Mouse (Mus musculus) right cerebral cortex, postnatal 14 days (tissue): ENCODE results near the gene Plce1.
"Not testable (repeated sequence)": the region's sequence is repeated elsewhere in the genome, so short reads cannot be mapped to it uniquely, and the experiment has no call there.

Experiments used
- DNase-seq: peaks from one replicate; pipeline ENCODE4 v3.0.0; 2022

Plce1 gene

DNA sequence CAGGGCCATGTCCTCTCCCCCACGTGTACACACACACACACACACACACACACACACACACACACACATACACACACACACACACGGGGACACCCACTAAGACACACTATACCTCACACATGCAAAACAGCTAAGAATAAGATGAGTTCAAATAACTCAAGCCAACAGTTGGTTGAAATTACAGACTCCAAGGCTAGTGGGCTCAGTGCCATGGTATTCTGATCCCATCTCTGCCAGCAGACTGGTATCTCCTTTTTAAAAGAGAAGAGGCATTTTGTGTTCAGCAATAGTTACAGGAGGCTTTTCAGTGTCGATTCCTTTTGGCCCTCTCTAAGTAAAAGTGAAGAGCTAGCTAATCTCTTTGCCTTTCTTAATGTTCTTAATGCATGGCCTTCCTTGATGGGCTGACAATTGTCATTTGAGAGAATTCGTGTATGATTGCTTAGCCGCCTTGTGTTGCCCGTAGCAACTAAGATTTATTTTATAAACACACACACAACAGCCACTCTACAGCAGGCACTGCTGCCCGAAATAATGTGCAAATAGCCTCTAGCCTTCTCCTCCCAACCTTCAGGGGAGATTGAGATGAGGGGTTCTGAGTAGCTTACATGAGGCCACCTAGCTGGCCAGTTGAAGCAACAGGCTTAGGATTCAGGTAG lies 111.8 kb downstream of the Plce1 start:
- DNase-seq: no peak

DNA sequence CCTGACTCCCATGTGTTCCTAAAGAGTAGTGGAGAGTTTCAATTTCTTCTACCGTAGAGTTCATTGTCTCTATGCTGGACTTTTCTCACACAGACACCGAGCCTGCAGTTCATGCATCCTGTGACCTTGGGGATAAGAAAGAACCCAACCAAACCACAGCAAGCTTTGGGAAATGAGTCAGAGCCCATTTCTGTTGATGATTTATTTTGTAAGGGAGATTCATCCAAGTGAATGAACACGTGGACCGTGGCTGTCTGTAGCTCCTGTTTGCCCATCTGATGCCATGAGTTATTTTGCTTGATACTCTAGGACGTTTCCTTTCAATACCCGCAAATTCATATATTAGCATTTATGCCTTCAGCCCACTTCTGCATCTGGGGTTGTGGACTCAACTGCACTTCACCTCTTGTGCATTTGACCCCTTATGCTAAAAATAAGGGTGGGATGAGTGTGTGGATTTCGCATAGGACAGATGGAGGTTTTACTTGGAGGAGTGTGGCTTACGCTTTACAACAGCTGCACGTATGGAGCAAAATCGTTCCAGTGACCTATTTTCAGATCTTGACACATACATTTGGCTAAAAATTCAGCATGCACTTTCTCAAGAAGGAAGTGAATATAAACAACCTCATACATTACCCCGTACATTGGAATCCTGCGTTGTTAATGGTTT lies 112.5 kb downstream of the Plce1 start:
- DNase-seq: no peak

DNA sequence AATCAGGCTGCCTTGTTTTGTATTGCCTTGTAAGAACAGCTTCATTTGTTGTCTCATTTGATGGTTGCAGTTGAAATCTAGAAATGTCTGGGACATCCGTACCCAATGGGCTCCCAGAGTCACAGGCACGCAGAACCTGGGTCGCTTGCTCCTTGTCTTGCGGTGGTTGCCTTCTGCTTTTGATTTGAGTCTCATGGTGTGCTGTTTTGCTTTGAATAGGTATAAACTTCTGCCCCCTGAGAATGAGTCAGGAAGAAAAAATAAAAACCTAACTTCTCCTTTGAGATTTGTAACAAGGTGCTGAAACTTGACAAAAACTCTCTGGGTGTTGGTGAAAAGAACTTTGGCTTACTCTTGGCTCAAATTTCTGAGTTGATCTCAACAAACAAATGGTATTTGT lies 115.2 kb downstream of the Plce1 start:
- DNase-seq: no peak

DNA sequence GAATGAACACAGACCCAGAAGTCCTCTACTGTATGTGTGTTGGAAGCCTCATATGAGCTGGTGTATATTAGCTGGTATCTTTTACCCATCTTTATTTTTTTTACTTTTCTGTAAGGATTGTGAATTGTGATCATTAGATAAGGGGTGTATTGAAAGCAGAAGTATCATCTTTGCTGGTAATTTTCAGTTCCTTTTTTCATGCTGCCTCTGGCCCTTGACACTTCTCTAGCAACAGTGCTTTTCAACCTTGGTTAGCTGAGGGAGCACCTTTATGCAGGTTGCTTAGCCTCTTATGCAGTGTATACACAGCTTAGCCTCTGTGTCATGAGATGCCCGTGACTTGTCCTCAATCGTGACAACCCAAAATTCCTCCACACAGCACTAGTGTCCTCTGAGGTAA lies 116.5 kb downstream of the Plce1 start:
- no peak for DNase-seq

DNA sequence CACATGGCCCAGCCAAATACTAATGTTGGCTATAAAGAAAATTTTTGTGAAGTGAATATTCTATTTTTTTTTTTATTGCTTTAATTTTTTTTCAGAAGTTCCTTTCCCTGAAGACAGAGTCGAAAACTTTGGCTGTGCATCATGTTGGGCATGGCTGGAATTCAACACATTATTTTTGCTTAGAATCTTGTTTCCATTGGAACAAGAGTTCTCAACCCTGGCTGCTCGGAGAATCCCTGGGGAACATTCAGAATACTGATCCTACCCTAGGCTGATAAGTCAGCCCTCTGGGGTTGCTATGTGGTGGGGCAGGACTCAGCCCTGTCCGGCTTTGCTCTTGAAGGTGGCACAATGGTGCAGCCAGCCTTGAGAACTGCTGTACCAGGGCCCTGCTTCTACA lies 118.1 kb downstream of the Plce1 start:
- no peak for DNase-seq

DNA sequence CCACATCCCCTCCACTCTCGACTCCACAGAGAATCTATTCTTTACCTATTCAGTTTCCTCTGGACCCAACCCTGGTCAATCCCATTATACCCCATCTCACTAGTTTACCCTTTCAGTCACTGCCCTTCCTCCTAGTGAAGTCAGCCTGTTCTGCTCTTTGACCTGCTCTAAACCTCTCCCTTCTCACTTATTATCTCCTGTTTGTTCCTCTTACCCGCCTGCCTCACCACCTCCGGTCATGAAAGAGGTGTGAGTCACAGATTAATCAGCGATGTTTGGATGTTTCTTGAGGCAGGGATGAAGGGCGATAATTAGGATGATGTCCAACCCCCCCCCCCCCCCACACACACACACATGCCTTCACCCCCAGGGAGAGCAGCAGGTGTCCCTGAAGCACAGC lies 120.2 kb downstream of the Plce1 start:
- DNase-seq: no peak

DNA sequence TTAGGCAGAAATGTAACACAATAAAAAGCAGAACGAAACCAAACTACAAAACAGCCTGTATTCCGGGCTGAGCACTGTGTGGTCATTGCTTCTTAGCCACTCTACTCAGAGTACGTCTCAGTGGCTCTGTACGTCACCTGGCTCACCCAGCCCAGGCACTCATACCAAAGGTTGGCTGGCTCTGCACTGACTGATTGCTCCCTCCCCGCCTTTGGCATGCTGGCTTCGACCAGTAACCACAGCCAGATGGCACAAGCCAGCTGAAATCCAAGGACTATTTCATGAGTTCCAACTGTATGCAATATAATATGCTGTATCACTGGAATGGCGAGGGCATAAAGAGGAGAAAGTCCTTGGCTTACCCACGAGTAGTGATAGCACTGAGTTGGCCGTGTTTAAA lies 121.9 kb downstream of the Plce1 start:
- DNase-seq: no peak

DNA sequence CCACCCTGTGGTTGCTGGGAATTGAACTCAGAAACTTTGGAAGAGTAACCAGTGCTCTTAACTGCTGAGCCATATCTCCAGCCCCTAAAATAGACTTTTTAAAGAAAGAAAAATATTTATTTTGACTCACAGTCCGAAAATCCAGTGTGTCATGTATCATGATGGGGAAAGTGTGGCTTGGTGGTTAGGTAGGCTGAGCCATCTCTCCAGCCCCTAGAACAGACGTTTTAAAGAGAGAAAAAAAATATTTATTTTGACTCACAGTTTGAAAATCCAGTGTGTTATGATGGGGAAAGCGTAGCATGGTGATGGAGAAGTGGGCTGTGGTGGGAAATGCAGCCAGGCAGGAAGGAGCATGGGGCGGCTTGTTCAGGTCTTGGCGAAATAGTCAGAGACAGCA lies 126.3 kb downstream of the Plce1 start:
- no peak for DNase-seq

DNA sequence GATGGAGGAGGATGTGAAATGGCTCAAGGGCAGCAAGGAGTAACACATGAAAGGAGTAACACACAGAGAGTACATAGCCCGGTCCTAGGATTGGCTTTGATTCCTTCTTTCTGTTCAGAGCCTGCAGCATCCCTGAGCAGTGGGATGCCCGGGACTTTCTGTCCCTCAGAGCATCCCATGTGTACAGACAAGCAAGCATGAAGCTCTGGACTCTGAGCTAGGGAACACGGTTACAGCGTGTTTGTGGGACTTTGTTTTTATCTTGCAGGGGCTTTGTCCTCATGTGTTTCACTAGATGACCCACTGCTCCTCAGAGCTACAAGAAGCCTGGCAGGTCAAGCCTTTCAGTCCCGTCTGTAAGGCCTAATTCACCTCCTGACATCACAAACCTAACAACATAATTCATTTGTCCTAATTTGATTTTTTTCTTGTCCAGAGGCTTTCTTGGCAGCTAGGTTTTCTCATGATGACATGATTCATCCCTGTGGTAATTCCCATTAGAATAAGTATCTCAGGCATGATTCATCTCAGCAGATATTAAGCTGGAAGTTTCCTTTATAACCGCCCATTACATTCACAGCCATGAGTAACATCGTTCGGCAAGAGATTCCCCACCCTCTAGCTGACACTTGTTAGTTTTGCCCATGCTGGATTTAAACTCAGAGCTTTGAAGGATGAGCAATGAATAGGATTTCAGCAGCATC lies 128.2 kb downstream of the Plce1 start:
- no peak for DNase-seq

DNA sequence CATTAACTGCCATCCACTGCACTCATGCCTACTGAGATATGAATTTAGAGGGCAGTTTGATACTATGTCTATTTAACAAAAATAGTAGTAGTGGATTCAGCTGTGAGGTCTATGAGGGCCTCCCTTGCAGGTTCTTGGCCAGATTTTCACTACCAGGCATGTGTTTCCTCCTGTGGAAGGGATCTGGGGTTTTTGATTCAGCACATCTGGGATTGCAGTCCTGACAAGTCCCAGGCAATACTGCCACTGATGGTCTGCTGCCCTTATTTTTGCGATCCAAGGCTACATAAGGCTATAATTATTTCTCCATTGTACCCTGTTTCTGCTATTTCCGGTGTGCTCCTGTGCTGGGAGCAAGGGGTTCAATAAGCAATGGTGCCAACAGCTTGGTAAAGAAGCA lies 129.4 kb downstream of the Plce1 start:
- no peak for DNase-seq

DNA sequence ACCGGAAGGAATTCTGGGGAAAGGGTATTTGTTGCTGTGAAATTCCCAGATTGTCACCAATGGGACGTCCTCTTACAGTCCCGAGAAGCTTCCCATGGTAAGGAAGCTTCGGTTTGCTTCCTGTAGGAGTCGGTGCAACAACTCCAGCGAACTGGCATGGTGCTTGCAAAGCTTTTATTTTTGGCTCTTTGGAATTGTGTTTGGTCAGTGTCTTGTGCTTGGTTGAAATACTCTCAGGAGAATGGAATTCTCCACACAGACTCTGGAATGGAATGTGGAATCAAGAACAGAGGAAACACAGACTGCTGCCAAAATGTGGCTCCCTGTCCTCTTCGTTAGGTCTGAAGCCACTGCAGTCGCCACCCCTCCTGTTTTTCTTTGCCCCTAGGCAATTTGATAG lies 129.9 kb downstream of the Plce1 start:
- DNase-seq: no peak

DNA sequence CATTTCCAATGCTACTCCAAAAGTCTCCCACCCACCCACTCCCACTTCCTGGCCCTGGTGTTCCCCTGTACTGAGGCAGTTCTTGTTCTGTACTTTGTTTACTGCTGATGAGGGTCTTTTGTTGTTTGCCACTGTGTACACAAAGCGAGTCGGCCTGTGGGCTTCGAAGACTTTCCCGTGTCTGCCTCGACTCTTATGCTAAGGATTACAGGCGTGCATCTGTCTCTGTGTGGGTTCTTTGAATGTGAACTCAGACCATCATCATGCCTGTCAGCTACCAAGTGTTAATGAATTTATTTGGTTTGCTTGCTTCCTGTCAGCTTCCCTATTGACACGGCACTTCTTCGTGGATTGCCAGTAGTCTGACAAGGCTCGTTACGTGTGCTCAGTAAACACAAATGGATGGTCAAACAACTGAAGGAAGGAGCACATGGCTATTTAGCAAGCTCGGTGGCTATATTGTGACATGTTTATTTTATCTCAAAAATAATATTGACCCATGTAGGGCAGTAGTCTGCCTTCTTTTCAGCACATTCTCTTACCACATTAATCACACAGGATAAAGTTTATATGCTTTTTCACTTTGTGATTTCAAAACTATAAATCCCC lies 133.3 kb downstream of the Plce1 start:
- no peak for DNase-seq

DNA sequence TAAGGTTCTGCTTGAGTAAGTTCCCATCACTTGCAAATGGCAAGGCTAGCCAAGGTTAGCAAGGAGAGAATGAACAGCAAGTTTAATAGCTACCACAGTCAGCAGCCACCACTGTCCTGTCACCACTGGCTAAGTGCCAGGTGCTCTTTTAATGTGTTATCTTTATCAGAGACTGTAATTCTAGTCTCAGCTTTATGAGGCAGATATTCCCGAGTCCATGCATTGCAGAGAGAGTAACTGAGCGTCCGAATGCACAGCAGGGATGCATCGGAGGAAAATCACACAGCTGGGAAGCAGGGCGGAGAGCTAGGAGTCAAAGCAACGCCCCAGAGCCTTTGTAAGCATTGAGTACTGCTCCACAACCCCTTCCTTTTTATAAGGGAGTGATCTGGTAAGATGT lies 134.4 kb downstream of the Plce1 start:
- no peak for DNase-seq

DNA sequence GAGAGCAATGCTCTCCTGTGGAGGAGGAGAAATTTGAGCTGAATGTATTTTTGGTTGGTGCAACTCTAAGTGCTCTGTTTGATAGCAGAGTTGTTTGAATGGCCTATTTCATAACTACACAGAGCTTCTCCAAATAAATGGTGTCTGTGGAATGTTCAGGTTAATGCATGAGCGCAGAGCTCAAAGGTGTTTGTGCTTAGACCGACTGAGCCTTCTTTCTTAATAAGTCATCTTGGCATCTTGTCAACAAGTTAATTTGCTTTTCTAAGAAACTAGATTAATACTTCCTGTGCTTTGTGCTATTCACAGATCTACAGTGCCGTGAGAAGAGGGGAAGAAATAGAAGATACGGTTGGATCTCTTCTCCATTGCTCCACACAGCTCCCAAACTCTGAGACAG lies 139.2 kb downstream of the Plce1 start:
- DNase-seq: no peak

DNA sequence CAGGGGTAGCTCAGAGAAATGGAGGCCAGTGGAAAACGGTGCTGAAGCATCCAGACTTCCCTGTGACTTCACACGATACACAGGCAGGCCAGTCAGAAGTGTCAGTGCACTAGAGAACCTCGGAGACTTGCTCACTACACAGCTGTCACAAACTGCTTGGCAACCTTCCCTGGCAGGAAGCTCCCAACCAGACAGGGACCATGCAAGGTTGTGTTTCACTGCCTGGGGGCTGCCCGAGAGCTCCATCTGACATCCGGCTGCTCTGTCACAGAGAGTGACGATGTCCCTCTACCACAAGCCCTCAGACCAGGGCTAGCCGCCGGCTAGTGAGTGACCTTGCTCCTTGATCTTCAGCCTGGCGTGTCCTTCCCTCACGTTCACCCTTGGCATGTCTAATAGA lies 140.6 kb downstream of the Plce1 start:
- peak; percentile 31 for DNase-seq

DNA sequence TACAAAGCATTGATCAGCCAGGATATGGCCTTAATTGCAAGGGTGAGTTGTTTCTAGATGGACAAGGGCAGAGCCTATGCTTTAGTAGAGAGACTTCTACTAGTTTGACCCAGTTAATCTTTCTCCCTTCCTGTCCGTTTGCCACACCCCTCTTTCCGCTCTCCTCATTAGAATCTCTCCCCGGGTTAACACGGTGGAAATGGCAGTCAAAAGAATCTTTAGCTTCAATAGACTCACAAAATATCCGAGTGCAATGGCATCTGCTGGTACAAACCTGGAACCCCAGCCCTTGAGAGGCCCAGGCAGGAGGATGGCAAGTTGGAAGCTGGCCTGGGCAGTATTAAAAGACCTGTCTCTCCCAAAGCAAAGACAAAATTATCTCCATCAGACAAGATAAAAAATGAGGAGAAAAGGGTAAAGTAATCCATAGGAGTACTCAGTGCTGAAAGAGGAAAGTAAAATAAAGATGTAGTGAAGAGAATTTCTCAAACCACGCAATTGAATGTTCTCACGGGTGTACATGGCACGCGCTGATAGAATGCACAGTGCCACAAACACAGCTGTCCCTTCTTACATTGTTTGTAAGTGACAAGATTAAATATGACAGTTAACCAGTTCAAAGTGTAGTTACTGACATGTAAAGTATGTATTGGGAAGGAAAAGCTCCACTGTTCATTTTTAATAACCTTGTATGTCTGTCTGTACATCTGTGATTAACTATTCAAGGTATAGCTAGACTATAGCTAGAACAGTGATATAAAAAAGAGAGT lies 145.5 kb downstream of the Plce1 start:
- DNase-seq: no peak

DNA sequence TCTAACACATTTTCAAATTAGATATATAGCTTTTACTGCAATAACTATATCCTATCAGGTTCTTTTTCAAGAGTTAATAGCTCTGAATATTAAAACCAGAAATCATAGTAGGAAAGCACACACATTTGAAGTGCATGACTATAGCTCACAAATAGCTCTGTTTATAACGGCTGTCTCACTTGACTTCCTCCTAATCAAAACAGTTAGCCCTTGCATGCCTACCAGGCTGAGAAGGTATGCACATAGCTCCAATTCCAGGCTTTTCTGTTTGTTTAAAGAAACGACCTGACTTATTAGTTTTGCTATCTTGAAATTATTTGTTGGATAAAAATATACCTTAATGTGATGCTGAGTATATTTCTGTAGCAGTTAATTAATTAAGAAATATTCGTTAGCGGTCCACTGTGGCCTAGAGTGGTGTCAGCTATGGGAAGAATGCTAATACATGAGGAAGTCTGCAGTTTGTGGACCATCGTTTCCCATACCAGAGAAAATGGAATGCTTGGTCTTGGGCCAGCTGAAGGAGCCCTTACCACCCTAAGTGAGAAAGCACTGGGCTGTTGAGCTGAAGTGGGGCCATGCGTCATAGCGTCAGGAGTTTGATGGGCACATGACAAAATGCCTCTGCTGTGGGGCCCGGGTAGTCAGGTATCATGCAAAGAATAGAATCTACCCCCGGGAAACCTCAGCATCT lies 146.3 kb downstream of the Plce1 start:
- DNase-seq: no peak

DNA sequence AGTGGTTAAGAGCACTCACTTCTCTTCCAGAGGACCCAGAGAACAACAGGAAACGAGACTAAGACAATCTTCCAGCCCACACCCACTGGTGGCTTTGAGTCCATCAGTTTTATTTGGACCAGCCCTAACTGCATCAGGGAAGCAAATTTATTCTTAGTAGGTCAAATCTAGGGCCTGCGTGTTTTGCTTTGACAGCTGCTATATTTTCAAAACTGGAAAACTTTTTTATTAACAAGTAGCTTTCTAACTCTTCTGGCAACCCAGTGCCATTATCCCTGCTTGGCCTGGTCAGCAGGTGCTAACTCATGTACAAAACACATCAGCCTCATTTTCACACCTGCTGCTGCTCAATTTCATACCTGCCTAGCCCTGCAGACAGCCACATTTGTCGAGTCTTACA lies 151.3 kb downstream of the Plce1 start:
- no peak for DNase-seq

DNA sequence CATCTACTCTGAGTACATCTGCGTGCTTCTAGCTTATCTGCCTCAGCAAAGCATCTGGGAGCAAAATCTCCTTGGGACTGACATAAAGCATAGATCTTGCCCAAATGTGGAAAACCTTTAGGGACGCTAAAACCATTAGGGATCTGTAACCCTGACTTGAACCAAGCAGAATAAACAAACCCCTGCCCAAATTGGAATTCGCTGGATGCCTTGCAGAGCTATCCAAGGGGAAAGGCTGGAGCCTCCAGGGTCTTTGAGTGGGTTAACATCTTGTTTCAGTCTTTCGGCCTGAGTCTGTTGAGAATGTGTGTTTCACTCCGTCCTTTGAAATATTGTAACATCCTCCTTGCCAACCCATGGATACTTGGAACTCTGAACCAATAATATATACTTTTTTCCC lies 152.4 kb downstream of the Plce1 start:
- no peak for DNase-seq

DNA sequence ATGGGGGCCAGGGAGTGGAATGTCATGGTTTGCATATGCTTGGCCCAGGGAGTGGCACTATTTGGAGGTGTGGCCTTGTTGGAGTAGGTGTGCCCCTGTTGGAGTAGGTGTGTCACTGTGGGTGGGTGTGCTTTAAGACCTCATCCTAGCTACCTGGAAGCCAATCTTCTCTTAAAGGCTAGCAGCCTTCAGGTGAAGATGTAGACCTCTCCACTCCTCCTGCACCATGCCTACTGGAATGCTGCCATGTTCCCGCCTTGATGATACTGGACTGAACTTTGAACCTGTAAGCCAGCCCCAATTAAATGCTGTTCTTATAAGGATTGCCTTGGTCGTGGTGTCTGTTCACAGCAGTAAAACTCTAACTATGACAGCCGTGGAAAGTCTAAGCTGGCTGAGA lies 158.1 kb downstream of the Plce1 start:
- DNase-seq: no peak

DNA sequence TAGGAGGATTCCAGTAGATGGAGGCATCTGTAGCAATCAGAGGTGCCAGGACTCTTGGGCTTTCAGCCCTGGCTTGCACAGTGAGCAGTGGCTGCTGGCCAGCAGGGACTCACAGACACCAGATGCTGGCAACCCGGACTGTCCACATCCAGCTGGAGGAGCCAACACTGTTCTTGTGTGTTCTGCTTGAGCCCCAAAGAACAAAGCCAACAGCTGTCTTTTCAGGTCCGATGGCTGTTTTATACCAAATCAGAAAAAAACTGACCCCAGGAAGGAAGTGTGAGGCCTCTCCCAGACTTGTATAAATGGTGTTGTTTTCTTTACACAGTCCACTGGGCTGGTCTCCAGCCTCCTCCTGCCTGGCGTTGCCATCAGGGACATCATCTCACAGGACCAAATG lies 158.9 kb downstream of the Plce1 start:
- DNase-seq: peak; percentile 12

DNA sequence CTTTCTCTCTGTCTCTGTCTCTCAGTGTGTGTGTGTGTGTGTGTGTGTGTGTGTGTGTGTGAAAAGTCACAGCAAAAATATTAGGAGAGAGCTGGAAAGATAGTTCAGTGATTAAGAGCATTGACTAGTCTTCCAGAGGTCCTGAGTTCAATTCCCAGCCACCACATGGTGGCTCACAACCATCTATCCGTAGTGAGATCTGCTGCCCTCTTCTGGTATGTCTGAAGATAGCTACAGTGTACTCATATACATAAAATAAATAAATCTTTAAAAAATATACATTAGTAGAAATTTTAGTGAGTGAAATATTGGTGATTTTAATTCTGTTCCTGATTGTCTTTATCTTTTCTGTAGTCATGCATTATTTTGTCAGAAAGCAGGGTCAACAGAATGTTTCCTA lies 161.6 kb downstream of the Plce1 start:
- not testable (repeated sequence) for DNase-seq
